Mouse (Mus musculus): Measurements from ENCODE around the gene Fgfr2. TPM values are rescaled to one million over a fixed set of nuclear protein-coding genes. Genes with fewer than 3 reads are reported as not detected.

Gene Fgfr2
- polyA plus RNA-seq, 1 experiment from 2014 or later: 33.9 TPM

DNA sequence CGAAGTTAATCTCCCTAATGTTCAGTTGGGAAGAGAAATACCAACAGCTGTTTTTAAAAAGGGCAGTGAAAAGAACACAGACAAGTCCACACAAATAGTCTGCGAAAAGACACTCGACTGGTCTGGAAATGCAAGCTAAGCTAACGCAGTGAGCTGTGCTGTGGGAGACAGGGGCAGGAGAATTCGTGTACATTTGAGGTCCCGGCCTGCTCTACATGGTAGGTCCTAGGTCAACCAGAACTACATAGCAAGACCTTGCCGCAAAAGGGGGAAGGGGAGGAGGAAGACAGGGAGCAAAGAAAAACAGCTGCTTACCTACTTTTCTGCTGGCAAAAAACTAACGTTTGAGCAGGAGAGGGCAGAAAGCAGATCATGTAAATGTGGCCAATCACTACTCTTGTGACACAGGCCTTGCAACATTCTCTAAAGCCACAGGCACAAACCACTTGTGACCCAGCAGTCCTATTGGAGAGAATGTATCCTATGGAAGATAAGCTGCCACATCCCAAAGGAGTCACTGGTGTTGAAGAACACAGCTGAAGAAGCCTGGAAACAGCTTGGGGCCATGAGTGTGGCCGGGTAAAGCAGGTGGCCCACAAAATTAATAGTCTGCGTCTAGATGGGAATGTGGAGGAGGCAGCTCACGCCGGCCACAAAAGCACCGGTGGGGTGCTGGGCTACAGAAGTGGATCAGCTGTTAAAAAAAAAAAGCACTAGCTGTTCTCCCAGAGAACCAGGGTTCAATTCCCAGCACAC, 396.9 kb downstream of the Fgfr2 start:
- no peak overlapping the region for H3K27ac ChIP-seq
- no peak overlapping the region for H3K4me3 ChIP-seq
- H3K9ac ChIP-seq: no peak overlapping the region
- no peaks in the 10 kb centered on the region for H3K9me3 ChIP-seq
- ATAC-seq (ENCODE audit: low FRiP score): no peak
- no peaks in the 10 kb centered on the region for H3K36me3 ChIP-seq
- no peaks in the 10 kb centered on the region for H3K27me3 ChIP-seq
- H3K4me2 ChIP-seq: no peak overlapping the region
- H3K4me1 ChIP-seq (replicated peaks): peaks cover 33% of the 10 kb centered on the region
- WGBS: 70% methylated on average over 13 of the region's 13 CpGs

DNA sequence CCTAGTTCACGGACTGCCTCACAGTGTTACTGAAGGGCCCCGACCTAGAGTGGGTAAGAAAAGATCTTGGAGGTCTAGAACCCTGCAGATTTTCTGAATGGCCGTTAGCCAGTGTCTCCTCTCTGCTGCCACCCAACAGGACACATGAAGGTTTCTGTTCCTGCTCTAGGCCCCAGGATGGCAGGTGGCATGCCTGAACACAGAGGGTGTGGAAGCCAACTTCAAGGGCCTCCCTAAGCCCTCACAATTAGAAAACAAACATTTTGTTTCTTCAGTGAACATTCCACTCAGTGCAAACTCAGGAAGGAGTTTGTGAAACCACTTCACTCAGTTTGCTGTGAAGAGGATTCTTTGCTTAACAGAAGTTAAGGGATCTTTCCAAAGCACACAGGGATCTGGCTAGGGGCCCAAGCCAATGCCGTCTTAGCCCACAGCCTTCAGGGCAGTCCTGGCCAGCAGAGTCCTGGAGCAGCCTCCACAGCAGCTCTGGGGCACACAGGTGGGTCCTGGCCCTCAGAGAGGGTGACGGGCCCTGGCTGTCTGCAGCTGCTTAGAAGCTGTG, 398.6 kb downstream of the Fgfr2 start:
- Histone ChIP-seq H3K4me1 (replicated peaks) (peaks cover 31% of the 10 kb centered on the region), H3K27ac (no peak overlapping the region), H3K4me2 (no peak overlapping the region), H3K27me3 (no peaks in the 10 kb centered on the region), H3K9me3 (no peaks in the 10 kb centered on the region), H3K36me3 (no peaks in the 10 kb centered on the region), H3K4me3 (no peak overlapping the region), H3K9ac (no peak overlapping the region)
- 90% methylated on average over 5 of the region's 5 CpGs for WGBS
- no peak for ATAC-seq (ENCODE audit: low FRiP score)

DNA sequence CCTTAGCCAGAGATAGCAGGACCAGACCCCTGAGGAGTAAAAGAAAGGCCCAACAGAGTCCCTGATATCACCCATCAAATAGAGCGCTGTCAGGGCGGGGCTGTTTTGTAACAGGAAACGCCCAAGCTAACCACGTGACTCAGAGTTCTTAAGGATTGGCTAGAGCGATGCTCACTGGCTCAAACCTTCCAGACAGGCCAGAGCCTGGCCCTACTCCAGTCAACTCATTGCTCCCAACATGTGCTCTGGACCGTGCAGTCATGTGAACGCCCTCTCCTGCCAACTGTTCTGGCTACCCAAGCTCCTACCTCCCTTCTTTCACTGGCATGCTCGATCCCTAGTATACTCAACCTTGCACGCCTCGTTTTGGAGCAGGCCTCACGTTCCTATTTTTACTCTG, 399.2 kb downstream of the Fgfr2 start:
- no peak overlapping the region for H3K9ac ChIP-seq
- H3K36me3 ChIP-seq: no peaks in the 10 kb centered on the region
- H3K4me1 ChIP-seq (replicated peaks): peaks cover 31% of the 10 kb centered on the region
- no peak overlapping the region for H3K4me2 ChIP-seq
- no peak for ATAC-seq (ENCODE audit: low FRiP score)
- H3K4me3 ChIP-seq: no peak overlapping the region
- 90% methylated on average over 11 of the region's 11 CpGs for WGBS
- H3K9me3 ChIP-seq: no peaks in the 10 kb centered on the region
- H3K27me3 ChIP-seq: no peaks in the 10 kb centered on the region
- H3K27ac ChIP-seq: no peak overlapping the region

DNA sequence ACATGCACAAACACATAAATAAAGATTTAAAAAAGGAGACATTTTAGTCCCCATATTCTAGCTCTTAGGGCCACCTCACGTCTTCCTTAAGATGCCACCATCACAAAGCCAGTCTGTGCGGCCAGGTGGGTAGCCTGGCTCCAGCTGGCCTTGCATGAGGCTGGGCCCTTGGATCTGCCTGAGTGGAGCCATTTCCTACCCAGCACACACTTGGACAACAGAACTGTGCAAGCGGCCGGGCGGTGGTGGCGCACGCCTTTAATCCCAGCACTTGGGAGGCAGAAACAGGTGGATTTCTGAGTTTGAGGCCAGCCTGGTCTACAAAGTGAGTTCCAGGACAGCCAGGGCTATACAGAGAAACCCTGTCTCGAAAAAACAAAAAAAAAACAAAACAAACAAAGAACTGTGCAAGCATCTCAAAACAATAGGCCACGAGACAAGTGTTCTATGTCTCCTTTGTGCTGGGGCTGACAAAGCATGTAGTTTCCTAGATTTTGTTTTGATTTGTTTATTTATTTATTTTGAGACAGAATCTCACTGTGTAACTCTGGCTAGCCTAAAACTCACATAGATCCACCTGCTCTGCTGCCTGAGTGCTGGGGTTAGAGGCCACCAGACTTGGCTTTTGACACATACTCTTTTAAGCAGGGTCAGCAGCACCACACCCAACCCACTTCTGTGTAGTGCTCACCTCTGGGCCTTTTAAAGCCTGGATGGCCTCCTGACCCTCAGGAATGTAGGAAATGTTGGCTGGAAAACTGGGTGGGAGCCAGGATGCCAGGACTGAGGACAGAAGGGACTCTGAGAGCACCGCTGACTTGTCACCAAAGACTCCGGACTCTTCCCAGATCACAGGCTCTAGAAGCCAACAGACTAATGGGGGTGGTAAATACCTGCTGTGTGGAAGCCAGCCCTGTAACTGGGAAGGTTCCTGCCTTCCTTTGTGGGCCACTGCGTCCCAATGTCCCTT, 400.5 kb downstream of the Fgfr2 start:
- no peak for ATAC-seq (ENCODE audit: low FRiP score)
- H3K9me3 ChIP-seq: no peaks in the 10 kb centered on the region
- H3K27me3 ChIP-seq: no peaks in the 10 kb centered on the region
- no peak overlapping the region for H3K9ac ChIP-seq
- no peaks in the 10 kb centered on the region for H3K36me3 ChIP-seq
- H3K4me2 ChIP-seq: no peak overlapping the region
- H3K4me3 ChIP-seq: no peak overlapping the region
- WGBS: 90% methylated on average over 12 of the region's 12 CpGs
- no peak overlapping the region for H3K27ac ChIP-seq
- H3K4me1 ChIP-seq (replicated peaks): peaks cover 33% of the 10 kb centered on the region

DNA sequence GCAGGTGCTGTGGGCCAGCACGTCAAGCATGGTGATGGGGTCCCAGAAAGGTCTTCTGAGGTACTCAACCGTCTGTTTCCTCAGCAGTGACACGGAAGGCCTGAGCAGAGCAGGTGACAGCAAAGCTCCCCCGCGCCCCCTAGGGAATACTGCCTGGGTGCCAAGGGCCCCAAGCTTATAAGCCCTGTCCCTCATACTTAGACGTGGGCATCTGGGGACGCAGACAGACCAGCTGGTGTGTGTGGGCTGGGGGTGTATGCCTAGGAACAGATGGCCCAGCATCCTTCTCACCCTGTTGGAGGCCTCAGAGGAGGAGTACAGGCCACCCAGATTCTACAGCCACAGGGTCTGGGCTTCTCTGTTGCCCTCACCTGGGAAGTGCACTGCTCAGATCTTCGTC, 402.6 kb downstream of the Fgfr2 start:
- H3K27ac ChIP-seq: peak overlapping the region; percentile 52
- H3K4me2 ChIP-seq: no peak overlapping the region
- peaks cover 25% of the 10 kb centered on the region for H3K4me1 ChIP-seq (replicated peaks)
- H3K36me3 ChIP-seq: peaks cover 2% of the 10 kb centered on the region
- WGBS: 73% methylated on average over 8 of the region's 8 CpGs
- H3K4me3 ChIP-seq: no peak overlapping the region
- peak overlapping the region; percentile 29 for H3K9ac ChIP-seq
- ATAC-seq (ENCODE audit: low FRiP score): peak; percentile 43; the same call in 1 of the 2 replicates
- no peaks in the 10 kb centered on the region for H3K27me3 ChIP-seq
- H3K9me3 ChIP-seq: no peaks in the 10 kb centered on the region

DNA sequence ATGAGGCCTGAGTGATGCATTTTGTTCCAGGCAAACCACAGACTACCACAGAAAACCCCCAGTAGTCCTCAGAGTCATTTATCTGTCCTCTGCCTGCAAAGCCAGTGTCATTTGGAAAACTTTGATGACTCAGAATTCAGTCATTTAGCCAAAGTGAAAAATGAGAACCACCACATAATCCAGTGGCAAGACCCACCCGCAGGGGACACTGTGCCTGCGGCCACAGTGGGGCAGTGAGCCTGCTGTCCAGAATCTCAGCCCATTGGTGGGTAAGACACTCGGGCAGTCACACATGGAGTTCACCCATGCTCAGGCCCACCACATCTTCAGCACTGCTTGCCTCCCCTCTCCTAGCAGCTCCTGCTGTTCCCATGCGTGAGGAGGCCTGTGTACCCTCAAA, 403.6 kb downstream of the Fgfr2 start:
- no peak overlapping the region for H3K4me2 ChIP-seq
- no peaks in the 10 kb centered on the region for H3K27me3 ChIP-seq
- no peak overlapping the region for H3K9ac ChIP-seq
- 93% methylated on average over 4 of the region's 4 CpGs for WGBS
- H3K27ac ChIP-seq: no peak overlapping the region
- H3K36me3 ChIP-seq: peaks cover 8% of the 10 kb centered on the region
- H3K4me1 ChIP-seq (replicated peaks): peaks cover 35% of the 10 kb centered on the region
- no peaks in the 10 kb centered on the region for H3K9me3 ChIP-seq
- no peak for ATAC-seq (ENCODE audit: low FRiP score)
- no peak overlapping the region for H3K4me3 ChIP-seq

- Histone ChIP-seq H3K4me3 (no peak overlapping the region), H3K27ac (peak overlapping the region; percentile 78; the same call in 1 of the 2 replicates), H3K27me3 (no peaks in the 10 kb centered on the region), H3K9me3 (no peaks in the 10 kb centered on the region), H3K36me3 (peaks cover 8% of the 10 kb centered on the region), H3K9ac (no peak overlapping the region), H3K4me2 (no peak overlapping the region), H3K4me1 (replicated peaks) (peaks cover 52% of the 10 kb centered on the region)
- ATAC-seq (ENCODE audit: low FRiP score): no peak
- 96% methylated on average over 4 of the region's 4 CpGs for WGBS
Measured at GRCm38 (mm10) chr7:132715259-132715658, 407.9 kb downstream of the Fgfr2 start.

DNA sequence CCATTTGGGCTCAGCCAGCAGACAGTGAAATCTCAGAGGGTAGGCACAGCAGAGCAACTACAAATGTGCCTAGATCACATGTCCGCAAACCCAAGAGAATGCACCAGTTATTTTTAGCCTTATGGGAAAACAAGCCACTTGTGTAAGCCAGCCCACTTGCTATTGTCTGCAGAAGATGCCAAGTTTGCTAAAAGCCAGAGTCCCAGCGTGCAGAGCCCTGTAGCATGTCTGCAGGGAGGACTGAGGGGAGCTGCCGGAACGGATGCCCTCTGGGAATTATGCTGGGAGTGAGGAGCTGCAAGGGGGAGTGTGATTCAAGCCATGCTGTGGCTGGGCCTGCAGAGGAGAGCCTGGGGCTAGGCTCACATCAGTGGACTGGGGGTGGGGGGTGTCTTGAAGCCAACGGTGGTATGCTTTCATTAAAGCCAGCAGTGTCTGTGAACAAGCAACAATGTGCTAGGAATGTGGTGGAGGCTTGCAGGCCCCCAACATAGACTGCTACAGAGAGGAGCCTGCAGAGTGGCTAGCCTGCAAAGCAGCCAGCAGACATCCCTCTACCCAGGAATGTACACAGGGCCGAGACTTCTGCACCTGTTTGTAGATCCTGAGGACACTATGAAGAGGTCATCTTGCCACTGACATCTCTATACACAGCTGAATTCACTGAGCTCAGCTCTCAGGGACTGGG, 408.8 kb downstream of the Fgfr2 start:
- H3K4me2 ChIP-seq: no peak overlapping the region
- peaks cover 8% of the 10 kb centered on the region for H3K36me3 ChIP-seq
- H3K27ac ChIP-seq: peak overlapping the region; percentile 78
- H3K9me3 ChIP-seq: no peaks in the 10 kb centered on the region
- H3K27me3 ChIP-seq: no peaks in the 10 kb centered on the region
- H3K4me1 ChIP-seq (replicated peaks): peaks cover 49% of the 10 kb centered on the region
- 40% methylated on average over 6 of the region's 6 CpGs for WGBS
- ATAC-seq (ENCODE audit: low FRiP score): peak; percentile 26; the same call in 1 of the 2 replicates
- no peak overlapping the region for H3K4me3 ChIP-seq
- H3K9ac ChIP-seq: peak overlapping the region; percentile 55; the same call in 1 of the 2 replicates

GRCm38 (mm10) chr7:132713483-132714126, 409.5 kb downstream of the Fgfr2 start:
- H3K4me2 ChIP-seq: no peak overlapping the region
- H3K27me3 ChIP-seq: no peaks in the 10 kb centered on the region
- H3K4me3 ChIP-seq: no peak overlapping the region
- H3K9ac ChIP-seq: no peak overlapping the region
- no peak for ATAC-seq (ENCODE audit: low FRiP score)
- no peaks in the 10 kb centered on the region for H3K9me3 ChIP-seq
- 83% methylated on average over 8 of the region's 8 CpGs for WGBS
- peak overlapping the region; percentile 78 for H3K27ac ChIP-seq
- peaks cover 8% of the 10 kb centered on the region for H3K36me3 ChIP-seq
- H3K4me1 ChIP-seq (replicated peaks): peaks cover 49% of the 10 kb centered on the region

GRCm38 (mm10) chr7:132712956-132713355, 410.2 kb downstream of the Fgfr2 start:
- Histone ChIP-seq H3K9ac (no peak overlapping the region), H3K36me3 (peaks cover 8% of the 10 kb centered on the region), H3K27ac (no peak overlapping the region), H3K9me3 (no peaks in the 10 kb centered on the region), H3K27me3 (no peaks in the 10 kb centered on the region), H3K4me3 (no peak overlapping the region), H3K4me2 (no peak overlapping the region), H3K4me1 (replicated peaks) (peaks cover 49% of the 10 kb centered on the region)
- no peak for ATAC-seq (ENCODE audit: low FRiP score)
- 91% methylated on average over 7 of the region's 7 CpGs for WGBS

GRCm38 (mm10) chr7:132712044-132712708, 411.0 kb downstream of the Fgfr2 start:
- WGBS: 37% methylated on average over 16 of the region's 16 CpGs
- no peaks in the 10 kb centered on the region for H3K27me3 ChIP-seq
- no peaks in the 10 kb centered on the region for H3K9me3 ChIP-seq
- H3K36me3 ChIP-seq: peaks cover 8% of the 10 kb centered on the region
- peaks cover 45% of the 10 kb centered on the region for H3K4me1 ChIP-seq (replicated peaks)
- ATAC-seq (ENCODE audit: low FRiP score): peak; percentile 64
- no peak overlapping the region for H3K4me3 ChIP-seq
- H3K9ac ChIP-seq: peak overlapping the region; percentile 47; the same call in 1 of the 2 replicates
- peak overlapping the region; percentile 53; the same call in 1 of the 2 replicates for H3K27ac ChIP-seq
- no peak overlapping the region for H3K4me2 ChIP-seq
